Mouse (Mus musculus) embryonic fibroblast, embryonic 13.5 days (primary cell): ENCODE data around the gene Phlpp1. TPM values are rescaled to one million over a fixed set of nuclear protein-coding genes. Genes with fewer than 3 reads are reported as not detected.

Experiments used
- H3K27ac ChIP-seq: 2 replicates; pipeline ENCODE4 v1.5.1; 2012; ENCODE audit warnings: low read length, control low read depth, inconsistent platforms; ENCODE audit not compliant: insufficient read depth
- H3K4me1 ChIP-seq: 2 replicates; pipeline ENCODE4 v1.6.1; 2011; ENCODE audit warnings: low read length; ENCODE audit not compliant: control insufficient read depth, insufficient read depth
- H3K4me3 ChIP-seq: 2 replicates; pipeline ENCODE4 v1.5.1; 2011; ENCODE audit warnings: mild to moderate bottlenecking, control low read depth, low read length; ENCODE audit not compliant: insufficient read depth
- CTCF ChIP-seq: IDR thresholded peaks from 2 replicates; pipeline ENCODE4 v1.5.1; 2011; ENCODE audit warnings: mild to moderate bottlenecking, control low read depth, low read length, moderate library complexity, borderline replicate concordance; ENCODE audit not compliant: insufficient read depth
- POLR2A ChIP-seq: IDR thresholded peaks from 2 replicates; pipeline ENCODE4 v1.6.1; 2011; ENCODE audit warnings: low read depth, mild to moderate bottlenecking, control low read depth, low read length, moderate library complexity
- polyA plus RNA-seq: library from polyadenylated mRNA; stranded (reverse); fragments of >200 nt; gene quantifications from 2 replicates; pipeline ENCODE4 v1.2.4, GENCODE M21; 2011; ENCODE audit warnings: low read depth; ENCODE audit not compliant: missing spikeins, insufficient read length

Gene Phlpp1
- polyA plus RNA-seq, 1 experiment = 14.3 TPM

GRCm38 (mm10) chr1:106362841-106363604 is 191.5 kb downstream of the Phlpp1 start:
- no peak for TF ChIP-seq POLR2A
- TF ChIP-seq CTCF = no peak
- Histone ChIP-seq H3K27ac (no peak overlapping the region), H3K4me1 (peaks cover 5% of the 10 kb centered on the region; the same call in 1 of the 2 replicates), H3K4me3 (no peak overlapping the region)

DNA sequence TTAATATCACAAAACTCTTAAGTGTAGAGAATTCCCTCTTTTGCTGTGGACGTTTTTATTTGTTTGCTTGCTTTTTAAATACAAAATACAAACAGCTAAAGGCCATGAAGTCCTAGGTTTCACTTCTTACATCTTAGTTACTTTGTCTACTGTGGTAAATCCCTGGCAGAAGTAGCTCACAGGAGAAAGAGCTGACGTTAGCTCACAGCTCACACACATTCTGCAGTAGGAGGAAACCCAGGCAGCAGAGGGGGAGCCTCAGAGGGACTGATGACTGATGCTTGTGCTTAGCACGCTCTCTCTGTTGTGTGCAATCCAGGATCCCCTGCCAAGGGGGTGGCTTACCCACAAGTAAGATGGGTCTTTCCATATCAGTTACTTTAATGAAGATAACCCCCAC is 197.8 kb downstream of the Phlpp1 start:
- TF ChIP-seq CTCF (no peak), POLR2A (no peak)
- H3K4me3 ChIP-seq = no peak overlapping the region
- no peak overlapping the region for H3K27ac ChIP-seq
- H3K4me1 ChIP-seq = peaks cover 5% of the 10 kb centered on the region; the same call in 1 of the 2 replicates

- Histone ChIP-seq H3K4me1 (no peaks in the 10 kb centered on the region), H3K27ac (no peak overlapping the region), H3K4me3 (no peak overlapping the region)
- TF ChIP-seq CTCF (no peak), POLR2A (no peak)
These were observed 200.9 kb downstream of the Phlpp1 start for GRCm38 (mm10) chr1:106372446-106372845.

GRCm38 (mm10) chr1:106373656-106374055 is 202.1 kb downstream of the Phlpp1 start:
- Histone ChIP-seq H3K4me1 (no peaks in the 10 kb centered on the region), H3K27ac (no peak overlapping the region), H3K4me3 (no peak overlapping the region)
- TF ChIP-seq CTCF (no peak), POLR2A (no peak)

GRCm38 (mm10) chr1:106374274-106374673 is 202.7 kb downstream of the Phlpp1 start:
- TF ChIP-seq CTCF = no peak
- no peak for TF ChIP-seq POLR2A
- Histone ChIP-seq H3K4me1 (no peaks in the 10 kb centered on the region), H3K4me3 (no peak overlapping the region), H3K27ac (no peak overlapping the region)

DNA sequence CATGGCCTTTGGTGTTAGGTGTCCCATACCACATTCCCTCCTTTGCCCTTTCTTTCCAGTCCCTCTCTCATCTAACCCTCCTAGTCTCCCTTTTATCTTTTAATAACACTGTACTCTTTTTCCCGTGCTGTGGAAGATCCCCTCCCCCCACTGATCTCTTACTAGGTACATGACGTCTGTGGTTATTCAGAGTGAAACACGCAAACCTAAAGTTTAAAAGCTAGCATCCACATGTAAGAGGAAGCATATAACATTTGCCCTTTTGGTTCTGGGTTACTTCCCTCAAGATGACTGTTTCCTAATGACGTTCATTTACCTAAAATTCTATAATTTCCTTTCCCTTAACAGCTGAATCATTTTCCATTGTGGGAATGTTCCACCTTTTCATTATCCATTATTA is 203.4 kb downstream of the Phlpp1 start:
- TF ChIP-seq CTCF (no peak), POLR2A (no peak)
- Histone ChIP-seq H3K4me3 (no peak overlapping the region), H3K27ac (no peak overlapping the region), H3K4me1 (no peaks in the 10 kb centered on the region)

DNA sequence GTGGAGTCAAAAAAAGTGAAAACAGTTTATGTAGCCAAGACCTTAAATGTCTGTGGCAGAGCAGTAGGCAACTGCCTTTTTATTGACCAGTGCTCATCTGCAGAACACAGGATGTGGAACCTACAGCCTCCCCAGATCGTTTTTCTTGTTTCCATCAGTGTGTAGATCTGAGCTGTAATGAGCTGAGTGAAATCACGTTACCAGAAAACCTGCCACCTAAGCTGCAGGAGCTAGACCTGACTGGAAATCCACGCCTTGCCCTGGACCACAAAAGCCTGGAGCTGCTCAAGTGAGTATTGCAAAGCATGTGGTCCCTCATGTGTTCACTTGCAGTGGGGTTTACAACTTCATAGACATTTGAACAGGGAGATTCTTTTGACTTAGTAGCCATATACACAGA is 204.5 kb downstream of the Phlpp1 start:
- Histone ChIP-seq H3K4me1 (no peaks in the 10 kb centered on the region), H3K27ac (no peak overlapping the region), H3K4me3 (no peak overlapping the region)
- no peak for TF ChIP-seq POLR2A
- no peak for TF ChIP-seq CTCF

DNA sequence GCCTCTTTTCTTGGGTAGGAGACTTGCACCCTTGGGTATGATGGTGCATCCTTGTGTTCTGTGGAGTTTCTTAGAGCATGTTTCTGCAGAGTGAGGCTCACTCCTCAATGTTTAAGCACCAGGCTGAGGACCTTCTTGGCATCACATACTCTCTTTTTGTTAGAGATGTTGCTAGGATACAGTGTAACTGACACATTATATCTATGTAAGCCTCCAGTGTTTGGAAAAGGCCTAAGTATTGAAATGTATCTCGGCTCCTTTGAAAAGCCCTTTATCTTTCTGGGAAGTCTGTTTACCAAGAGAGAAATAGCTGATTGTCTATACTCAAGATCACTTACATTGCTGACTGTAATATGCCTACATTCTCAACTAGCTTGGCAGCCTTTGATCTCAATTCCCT is 208.9 kb downstream of the Phlpp1 start:
- no peak for TF ChIP-seq POLR2A
- TF ChIP-seq CTCF = no peak
- H3K4me1 ChIP-seq = no peaks in the 10 kb centered on the region
- H3K4me3 ChIP-seq = no peak overlapping the region
- no peak overlapping the region for H3K27ac ChIP-seq

GRCm38 (mm10) chr1:106386542-106386941 is 215.0 kb downstream of the Phlpp1 start:
- Histone ChIP-seq H3K4me3 (no peak overlapping the region), H3K4me1 (no peaks in the 10 kb centered on the region; the same call in 1 of the 2 replicates), H3K27ac (no peak overlapping the region)
- no peak for TF ChIP-seq CTCF
- TF ChIP-seq POLR2A = no peak

DNA sequence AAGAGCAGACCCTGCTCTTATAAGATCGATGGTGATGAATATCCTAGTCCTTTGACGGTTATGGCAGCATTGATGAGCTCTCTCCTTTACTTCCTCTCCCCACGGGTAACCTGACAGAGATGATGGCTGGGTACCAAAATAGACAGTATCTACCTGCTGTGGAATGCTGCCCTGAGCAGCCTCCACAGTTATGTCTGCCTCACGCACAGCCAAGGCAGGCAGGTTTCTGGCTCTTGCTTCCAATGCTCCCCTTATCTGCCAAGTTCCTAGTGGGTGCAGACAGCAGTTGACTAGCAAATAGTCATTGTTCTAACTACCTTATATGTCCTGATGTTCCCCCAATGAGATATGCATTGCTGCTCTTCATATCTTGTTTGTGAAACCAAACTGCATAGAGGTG is 215.7 kb downstream of the Phlpp1 start:
- Histone ChIP-seq H3K4me3 (no peak overlapping the region), H3K27ac (no peak overlapping the region), H3K4me1 (no peaks in the 10 kb centered on the region; the same call in 1 of the 2 replicates)
- TF ChIP-seq POLR2A = no peak
- TF ChIP-seq CTCF = no peak
